Mouse (Mus musculus): ENCODE measurements around the gene Fam69a.
A peak's percentile ranks its signal among the peaks of the same experiment; 100 is the strongest.
"Not testable (repeated sequence)": the region's sequence is repeated elsewhere in the genome, so short reads cannot be mapped to it uniquely, and the experiment has no call there.

The Fam69a gene

DNA sequence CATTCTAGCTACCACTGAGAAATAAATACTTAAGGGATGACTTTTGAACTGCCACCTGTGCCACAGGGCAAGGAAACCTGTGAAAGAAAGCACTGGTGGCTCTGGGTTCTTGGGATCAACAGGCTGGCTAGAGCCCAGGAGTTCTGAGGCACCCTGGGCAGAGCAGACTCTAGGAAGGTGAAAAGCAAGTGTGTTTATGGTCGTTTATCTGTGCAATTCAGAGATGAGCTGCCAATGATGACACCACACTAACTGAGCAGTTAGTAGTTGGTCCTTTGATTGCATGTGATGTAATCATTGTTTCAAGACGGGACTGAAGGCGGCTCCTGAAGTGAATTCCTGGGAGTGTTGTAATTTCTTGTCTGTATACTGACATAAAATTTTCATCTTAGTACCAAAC, 82.6 kb downstream of the Fam69a start:
- DNase-seq (ENCODE audit: low spot score): no peak

DNA sequence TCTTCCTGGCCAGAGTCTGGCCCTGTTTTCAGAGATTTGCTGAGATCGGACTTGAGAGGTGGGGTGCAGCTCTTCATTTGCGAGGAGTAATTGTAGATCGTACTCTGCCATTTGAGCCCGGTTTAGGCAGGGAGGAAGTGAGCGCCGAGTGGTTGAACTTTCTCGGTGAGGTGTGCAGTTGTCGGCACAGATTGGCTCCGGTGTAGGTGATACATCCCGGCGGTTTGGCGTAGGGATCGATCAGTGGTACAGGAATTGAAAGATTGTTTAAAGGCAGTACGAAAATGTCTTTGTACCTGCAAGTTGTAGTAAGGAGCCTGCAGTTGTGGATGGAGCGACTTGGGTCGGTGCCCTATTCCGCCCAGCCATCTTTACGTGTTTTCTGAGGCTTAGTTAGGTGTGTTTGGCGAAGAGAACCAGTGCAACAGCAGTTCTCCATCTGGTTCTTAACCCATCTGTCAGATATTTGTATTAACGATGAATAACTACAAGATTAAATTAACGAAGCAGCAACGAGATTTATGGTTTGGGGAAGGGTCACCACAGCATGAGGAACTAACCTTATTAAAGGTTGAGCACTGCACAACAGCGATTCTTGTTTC, 85.8 kb downstream of the Fam69a start:
- DNase-seq (ENCODE audit: low spot score): no peak

DNA sequence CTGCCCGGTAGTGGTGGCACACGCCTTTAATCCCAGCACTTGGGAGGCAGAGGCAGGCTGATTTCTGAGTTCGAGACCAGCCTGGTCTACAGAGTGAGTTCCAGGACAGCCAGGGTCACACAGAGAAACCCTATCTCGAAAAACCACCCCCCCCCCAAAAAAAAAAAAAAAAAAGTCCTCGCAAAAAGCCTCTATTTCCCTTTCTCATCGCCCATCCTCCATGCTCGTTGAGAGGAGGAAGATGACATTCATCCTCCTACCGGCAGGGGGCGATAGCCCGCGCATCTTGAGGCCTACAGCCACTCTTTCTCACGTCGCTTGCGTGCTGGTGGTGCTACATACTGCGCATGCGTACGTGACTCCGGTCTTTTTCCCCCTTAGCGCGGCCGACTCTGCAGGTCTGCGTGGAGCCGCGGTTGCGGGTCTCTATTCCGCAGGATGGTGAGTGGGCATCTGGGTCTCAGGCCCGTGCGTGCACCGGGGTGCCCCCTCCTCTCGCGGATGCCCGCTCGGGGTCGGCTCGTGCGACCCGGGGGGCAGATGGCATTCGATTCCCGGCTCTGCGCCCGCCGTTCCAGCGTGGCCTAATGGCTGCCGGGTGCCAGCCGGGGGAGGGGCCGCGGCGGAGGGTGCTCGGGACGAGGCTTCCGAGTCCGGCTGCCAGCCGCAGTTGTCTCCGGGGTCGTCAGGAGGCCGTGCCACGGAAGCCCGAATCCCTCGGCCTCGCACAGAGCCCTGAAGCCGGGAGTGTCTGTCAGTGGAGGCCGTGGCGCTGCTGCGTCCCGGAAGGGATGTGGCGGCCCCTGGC, 86.5 kb downstream of the Fam69a start, which contains the start of gene Rpl5:
TSS of gene Rpl5 (plus strand) at position 297 of the 808 bp plus-strand sequence.
- DNase-seq (ENCODE audit: low spot score): peak; percentile 94

DNA sequence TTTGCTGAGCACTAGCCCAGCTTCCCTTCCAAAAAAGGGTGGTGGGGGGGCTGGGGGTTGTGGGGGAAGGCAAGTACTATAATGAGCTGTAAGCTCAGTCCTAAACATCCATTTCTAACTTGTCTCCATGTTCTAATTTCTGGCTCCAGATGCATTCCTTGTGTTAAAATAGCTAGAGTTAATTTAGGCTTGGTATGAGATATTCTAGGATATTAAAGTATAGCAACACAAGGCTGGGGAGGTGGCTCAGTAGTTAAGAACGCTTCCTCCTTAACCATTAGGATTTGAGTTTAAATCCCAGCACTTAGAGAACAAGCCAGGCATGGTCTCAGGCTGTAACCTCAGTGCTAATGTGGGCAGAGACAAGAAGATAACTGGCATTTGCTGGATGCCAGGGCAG, 90.6 kb downstream of the Fam69a start:
- no peak for DNase-seq (ENCODE audit: low spot score)

DNA sequence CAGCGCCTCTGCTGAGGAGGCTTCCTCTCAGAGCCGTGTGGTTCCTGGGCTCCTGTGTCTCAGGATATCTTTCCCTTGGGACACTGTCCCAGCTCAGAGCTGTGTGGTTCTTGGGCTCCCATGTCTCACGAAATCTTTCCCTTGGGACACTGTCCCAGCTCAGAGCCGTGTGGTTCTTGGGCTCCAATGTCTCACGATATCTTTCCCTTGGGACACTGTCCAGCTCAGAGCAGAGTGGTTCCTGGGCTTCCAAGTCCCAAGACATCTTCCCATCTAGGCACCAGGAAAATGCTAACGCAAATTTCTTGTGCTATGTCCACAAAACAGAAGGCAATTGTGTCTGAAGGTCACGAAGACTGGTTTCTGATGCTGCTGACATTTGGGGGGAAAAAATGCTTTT, 92.2 kb downstream of the Fam69a start:
- DNase-seq (ENCODE audit: low spot score): no peak

DNA sequence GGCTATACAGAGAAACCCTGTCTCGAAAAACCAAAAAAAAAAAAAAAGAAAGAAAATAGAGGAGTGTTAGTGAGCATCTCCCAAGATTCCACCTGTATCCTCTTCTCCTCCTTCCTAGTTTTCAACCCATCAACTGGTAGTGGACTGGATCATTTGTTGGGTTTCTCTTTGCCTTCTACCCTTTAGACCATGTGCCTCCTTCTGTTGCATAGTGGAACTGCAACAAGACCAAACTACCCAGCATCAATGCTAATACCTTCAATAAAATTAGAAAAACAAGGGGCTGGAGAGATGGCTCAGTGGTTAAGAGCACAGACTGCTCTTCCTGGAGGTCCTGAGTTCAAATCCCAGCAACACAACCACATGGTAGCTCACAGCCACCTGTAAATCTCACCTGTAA, 95.4 kb downstream of the Fam69a start:
- not testable (repeated sequence) for DNase-seq (ENCODE audit: low spot score)

DNA sequence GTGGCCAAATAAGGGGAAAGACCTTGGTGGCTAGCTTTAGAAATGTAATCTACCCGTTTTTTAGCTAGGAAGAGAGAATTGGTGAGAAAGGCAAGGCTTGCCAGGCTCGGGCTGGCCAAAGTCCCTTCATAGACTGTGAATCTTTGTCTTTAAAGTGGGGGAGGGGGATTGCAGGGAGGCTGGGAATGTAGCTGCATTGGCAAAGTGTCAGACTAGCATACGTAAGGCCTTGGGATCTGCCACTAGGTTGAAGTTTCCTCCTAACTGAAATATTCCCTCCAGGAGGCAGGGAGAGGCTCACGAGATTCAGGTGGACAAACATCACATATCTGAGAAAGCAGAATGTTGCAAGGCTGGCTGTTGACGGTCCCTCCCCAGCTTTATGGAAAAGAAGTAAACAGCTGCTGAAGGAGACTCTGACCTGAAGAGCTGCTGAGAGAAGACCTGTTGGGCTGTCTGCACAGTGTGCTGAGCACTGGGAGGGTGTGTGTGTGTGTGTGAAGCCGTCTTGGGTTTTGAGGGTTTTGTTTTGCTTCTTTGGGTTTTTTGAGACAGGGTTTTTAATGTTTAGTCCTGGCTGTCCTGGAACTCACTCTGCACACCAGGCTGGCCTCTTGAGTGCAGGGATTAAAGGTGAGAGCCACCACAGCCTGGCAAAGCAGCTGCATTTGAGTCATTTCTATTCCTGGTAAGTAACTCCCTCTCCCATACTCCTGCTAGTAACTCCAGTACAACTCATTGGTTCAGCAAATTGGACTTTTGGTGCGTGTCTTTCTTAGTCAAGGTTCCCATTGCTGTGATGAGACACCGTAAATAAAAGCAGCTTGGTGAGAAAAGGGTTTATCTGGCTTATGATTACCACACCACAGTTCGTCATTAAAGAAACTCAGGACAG, 96.6 kb downstream of the Fam69a start:
- DNase-seq (ENCODE audit: low spot score): no peak

DNA sequence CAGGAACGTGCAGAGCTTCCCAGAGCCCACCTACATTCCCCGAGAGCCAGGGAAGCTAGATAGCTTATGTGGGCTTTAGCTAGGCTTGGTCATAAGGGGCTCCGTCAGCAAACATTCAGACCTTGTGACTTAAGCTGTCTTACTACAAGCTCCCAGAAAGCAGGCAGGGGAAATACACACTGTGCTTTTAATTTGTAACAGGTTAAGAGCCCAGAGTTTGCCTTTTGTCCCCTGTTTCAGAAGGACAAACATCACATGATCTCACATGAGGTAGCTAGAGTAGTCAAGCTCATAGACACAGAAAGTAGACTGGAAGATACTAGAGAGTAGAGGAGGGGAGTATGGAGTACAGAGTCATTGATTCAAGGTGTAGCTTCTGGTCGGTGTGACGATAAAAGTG, 106.2 kb downstream of the Fam69a start:
- DNase-seq (ENCODE audit: low spot score): no peak

DNA sequence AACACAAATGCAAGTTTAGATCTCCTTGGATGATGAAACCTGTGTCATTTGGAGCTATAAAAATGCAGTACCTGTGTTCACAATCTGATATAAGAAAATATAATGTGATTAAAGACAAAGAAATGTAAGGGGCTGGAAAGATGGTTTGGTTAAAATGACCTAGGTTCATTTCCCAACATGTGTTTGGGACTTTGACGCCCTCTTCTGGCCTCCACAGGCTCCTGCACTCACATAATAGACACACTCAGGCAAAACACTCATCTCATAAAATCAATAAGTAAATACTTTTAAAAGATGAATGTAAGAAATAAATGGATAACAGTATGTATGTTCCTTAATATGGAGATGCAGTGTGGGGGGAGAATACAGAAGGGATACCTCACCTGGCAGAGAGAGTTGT, 109.8 kb downstream of the Fam69a start:
- DNase-seq (ENCODE audit: low spot score): no peak

DNA sequence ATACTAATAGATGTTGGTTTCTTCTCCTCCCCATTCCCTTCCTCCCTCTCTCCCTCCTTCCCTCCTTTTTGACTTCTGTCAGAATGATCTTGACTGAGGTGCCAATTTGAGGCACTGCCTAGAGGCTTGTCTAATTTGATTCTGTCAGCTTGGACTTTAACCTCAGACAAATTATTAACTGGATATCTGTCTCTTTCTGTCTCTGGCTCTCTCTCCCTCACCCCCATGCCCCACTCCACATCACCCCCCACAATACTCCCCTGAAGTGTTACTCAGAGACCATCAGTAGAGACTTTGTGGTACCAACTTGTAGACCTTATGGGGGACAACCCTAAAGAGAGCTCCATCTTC, 111.6 kb downstream of the Fam69a start:
- DNase-seq (ENCODE audit: low spot score): no peak

DNA sequence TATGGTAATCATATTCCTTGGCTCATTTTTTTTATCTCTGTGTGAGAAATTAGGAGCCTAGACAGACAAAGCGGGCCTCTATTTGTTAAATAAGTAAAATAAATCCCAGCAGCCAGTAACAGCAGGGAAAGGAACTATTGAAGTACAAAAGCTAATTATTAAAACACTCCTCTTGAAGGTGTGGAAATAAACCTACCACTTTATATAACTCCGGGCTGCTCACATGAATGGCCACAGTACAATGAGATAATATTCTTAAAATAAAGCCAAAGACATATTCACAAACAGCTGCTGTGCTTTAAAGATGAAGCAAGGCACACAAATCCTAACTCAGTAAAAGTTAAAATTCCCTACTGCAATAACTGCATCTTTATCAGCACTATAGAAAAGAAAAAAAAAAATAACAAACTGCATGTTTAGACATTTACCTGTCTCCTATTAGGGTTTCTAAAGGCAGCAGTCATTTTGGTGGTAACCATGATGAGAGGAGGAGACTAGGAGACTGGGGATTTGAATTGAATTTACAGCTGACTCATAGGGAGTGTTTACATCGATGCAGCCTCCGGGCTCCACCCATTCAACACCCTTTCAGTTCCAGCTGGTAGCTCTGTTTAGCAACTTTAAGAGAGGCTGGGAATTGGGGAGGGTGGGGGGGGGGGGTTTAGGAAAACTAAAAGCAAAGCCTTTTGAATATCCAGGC, 112.2 kb downstream of the Fam69a start, which contains the start of gene Evi5:
TSS of gene Evi5 (minus strand) at position 547 of the 700 bp plus-strand sequence.
- DNase-seq (ENCODE audit: low spot score): no peak

DNA sequence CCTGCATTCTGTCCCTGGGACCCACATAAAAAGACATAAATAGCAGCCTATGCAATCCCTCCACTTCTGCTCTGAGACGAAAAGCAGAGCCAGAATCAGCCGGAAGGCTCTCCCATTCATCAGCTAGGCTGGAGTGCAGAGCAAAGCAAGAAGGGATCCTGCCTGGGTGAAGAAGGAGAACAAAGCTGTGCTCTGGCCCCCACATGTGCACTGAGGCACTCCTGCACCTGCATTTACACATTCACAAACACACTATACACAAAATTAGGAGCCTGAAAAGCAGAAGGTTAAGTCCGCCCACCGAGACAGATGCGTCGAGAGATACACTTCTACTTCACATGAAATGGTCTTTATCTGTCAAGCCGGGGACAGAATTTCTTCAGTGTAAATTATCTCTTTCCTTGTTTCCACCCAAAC, 113.0 kb downstream of the Fam69a start:
- DNase-seq (ENCODE audit: low spot score): no peak

DNA sequence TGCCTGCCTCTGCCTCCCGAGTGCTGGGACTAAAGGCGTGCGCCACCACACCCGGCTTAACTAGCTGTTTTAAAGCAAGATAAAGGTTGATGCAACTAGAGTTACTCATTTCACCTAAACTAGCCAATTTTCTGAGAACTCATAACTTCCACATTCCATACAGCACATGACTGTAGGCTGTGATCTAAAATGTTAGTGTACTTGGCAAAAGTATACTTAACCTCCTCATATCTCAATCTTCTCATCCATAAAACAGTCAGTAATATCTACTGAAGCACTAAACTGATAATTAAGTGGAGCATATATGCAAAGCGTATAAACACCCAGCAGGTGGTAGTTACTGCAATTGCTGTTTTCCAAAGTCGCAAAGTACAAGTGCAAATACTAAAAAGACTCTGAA, 113.6 kb downstream of the Fam69a start:
- DNase-seq (ENCODE audit: low spot score): no peak

DNA sequence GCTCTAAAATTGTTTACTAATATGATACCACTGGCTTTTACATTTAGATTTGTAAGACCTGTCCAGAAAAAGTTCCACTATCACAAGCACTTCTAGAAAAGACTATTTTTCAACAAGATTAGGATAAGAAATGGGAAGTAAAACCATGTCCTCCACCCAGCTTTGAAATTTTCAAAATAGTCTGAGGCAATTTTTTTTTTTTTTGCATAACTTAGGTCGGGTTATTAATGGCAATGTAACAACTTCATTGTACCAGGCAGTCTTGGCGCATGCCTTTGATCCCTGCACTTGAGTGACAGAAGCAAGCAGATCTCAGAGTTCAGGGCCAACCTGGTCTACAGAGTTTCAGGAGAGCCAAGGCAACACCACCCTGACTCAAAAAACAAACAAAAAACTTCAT, 117.2 kb downstream of the Fam69a start:
- no peak for DNase-seq (ENCODE audit: low spot score)

DNA sequence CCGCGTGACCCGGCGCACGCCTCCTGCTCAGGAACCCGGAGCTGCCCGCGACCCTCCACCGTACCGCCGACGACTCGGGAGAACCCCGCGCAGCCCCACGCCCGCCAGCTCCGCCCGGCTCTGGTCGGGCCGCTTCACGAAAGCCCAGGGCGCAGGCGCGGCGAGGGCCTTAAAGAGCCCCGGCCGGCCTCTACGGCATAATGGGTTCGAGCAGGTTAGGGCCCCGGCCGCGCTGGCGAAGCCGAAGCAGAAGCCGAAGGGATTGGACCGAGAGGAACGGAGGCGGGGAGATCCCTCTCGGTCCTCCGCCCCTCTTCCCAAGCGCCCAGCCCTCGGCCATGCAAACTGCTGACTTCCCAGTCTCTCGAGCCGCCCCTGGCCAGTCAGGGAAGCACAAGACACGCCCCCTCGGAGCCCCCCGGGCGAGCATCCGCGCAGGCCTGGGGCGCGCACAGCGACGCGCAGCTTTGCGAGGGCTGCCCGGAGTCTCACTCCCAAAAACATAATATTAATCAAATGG, 117.9 kb downstream of the Fam69a start:
- peak; percentile 73 for DNase-seq (ENCODE audit: low spot score)

DNA sequence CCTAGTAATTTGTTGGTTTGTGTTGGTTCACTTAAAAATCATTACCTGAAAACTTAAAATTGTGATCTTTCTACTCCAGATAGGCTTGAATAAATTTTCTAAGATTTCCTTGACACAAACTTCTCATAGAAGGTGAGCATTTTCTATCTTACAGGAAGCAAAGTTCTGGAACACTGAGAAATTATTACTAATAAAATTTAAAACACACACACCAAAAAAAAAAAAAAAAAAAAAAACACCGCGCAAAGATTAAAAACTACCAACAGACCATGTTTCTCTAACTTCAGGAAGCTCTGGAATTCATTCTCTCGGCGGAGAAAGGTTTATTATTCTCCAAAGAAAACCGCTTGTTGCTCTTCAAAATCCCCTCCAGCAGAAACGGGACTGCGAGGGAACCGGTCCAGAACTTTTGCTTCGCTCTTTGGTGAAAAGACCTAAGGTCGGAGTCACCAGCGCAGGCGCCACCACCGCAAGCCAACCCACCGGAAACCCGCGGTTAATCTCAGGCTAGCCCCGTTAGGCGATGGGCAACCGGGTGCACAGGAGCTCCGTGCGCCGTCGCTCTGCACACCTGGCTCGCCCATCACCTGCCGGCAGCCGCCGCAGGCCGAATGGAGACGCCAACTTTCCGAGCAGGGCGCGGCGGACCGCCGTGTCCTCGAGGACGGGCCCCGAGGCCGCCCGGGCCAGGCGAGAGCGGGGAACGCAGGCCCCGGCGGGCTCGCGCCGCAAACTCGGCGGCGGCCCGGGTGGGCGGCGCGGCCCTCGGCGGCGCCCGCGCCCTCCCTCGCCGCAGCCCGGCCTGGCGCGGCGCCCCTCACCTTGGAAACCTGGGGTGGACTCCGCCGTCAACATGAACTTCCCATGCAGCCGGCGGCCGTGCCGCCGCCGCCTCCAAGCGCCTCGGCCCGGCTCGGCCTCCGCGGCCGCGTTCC, 118.6 kb downstream of the Fam69a start:
- DNase-seq (ENCODE audit: low spot score): no peak

DNA sequence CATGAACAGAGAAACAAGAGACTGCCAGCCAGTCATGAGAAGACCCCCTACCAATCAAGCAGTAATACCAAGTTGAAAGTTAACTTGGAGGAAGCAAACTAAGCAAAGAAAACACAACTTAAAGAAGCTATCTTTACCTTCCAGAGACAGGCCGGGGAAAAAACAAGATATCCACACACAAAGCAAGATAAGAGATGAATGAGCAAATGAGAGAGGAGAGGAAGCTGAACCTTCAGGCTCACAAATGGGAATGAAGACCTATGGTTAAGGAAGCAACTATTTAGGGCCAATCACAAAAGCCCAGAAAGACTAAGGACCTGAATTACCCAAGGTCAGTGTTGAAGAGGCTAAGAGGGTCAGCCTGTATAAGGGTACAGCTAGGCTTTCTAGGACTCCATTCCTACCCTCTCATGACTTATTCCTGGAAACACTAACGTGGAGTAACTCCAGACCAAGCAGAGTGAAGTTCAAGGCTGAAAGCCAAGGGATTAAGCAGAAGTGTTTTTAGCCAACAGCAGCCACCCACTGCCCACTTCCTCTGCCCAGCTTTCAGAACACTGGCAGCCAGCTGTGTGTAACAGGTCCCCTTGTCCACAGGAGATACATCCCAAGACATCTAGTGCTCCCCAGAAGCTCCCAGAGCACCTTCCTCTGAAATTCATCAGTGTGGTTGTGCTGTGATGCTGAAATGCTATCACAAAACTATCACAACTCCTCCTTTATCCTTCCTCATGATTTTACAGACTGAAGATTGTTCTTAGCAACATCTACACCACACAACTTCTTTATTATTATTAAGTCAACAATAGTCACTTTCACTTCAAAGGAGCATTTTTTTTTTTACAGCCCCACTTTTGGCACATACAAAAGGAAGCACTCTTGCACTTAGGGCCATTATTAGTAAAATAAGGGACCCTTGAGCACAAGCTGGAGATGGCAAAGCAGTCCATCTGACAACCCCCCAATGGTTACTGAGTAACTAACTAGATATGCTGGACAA, 120.5 kb downstream of the Fam69a start:
- DNase-seq (ENCODE audit: low spot score): no peak

DNA sequence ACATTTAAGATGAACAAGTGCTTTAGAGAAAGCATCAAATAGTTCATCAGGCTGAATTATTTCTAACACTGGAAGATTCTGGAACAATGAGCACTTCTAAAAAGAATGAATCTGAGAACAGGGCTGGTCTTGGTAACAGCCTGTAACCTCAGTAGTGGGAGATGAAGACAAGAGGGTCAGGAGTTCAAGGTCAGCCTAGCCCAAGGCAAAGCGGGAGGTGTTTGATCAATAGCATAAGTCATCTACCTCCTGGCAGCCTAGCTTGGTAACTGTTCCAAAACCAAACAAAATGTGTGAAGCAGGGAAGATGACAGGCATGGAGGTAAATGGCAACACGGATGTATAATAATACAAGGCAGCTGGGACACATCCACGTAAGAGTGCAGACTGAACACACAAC, 122.9 kb downstream of the Fam69a start:
- no peak for DNase-seq (ENCODE audit: low spot score)

DNA sequence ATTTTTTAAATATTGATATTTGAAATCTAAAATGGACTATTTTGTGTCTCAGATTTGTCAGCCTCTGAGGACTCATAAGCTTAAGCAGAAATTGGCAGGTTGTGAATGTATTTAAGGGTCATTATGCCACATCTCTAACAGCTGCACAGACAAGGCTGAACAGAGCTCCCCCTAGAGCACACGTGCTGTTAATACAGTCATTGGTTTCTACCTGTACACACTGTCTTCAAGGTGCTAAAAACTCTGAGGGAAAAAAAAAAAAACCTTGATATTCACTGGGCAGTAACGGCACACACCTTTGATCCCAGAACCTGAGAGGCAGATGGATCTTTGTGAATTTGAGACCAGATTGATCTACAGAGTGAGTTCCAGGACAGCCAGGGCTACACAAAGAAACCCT, 127.9 kb downstream of the Fam69a start:
- no peak for DNase-seq (ENCODE audit: low spot score)
